Mouse (Mus musculus) gonadal fat pad, adult 2 months (tissue): ENCODE data around the gene Vps18. TPM values are rescaled to one million over a fixed set of nuclear protein-coding genes. Genes with fewer than 3 reads are reported as not detected.

Source experiments
- DNase-seq: peaks from one replicate; pipeline ENCODE4 v3.0.0-alpha.2; 2012; ENCODE audit warnings: low read depth
- polyA plus RNA-seq: library from polyadenylated mRNA; depleted of rRNA; stranded (reverse); fragments of >200 nt; gene quantifications from 2 replicates; pipeline ENCODE4 v1.2.3, GENCODE M21; 2012

Vps18 gene
- polyA plus RNA-seq, 1 experiment, result 23.3 TPM

DNA sequence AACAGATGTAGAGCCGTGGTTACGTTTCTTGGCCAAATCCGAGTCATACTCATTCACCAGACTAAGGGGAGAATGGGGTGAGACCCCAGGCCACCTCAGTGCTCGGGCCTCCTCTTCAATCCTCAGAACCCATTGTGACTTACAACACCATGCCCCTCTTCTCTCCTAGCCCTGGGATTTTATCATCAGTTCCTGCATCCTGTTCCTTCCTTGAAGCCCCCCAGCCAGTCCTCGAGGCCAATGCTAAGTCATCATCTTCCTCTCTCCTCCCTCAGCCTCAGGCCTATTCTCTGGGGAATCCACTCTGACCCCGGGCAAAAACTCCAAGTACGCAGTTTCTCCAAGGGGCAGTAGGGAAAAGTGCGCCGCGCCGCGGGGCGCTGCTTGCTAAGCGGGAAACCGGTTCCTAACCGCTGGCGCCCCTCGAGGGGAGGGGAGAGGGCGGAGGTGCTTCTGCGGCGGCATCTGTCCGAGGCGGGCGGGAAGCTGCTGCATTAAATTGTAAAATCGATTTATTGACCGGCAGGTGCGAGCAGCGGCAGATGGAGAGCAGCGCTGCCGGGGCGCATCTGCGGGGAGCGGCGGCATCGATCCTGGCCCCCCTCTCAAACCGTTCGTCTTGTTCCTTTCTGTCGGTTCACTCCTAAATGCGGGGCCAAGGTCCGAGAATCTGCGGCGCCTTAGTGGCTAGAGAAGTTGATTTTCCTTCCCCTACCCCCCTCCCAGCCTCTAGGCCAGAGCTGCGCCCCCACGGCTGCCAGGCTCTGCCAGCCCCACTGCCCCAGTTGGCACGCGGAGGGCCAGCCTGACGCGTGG lies 33.4 kb downstream of the Vps18 start:
- DNase-seq, result no peak

DNA sequence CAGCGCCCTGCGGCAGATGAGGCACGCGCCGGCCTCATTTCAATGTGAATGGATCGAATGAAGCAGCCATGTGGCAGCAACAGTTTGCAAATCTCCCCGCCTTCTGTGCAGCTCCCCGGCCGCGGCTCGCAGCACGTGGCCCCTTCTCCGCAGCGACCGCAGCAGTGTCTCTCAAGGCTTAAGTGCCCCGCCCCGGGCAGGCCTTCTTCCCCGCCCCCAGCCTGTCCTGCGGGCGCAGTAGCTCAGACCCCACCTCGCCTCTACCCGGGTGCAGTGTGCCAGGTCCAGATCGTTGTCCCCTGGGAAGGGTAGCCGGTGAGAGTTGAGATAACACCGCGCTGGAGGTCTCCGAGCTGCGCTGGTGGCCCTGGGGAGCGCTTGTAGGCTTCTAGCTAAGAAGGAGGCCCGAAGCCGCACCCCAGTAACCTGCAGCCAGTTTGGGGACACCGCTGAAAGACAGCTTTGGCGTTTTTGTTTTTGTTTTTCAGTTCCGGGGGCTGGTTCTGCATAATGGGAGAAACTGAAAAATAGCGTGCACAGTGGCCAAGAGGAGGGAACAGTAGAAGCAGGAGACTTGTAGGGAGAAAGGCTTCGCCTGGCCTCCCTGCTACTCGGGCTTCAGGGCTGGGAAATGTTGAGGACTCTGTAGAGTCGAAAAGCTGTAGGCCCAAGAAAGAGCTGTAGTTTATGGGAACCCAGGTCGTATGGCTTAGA lies 34.2 kb downstream of the Vps18 start:
- DNase-seq, result no peak

- no peak for DNase-seq
Observed at GRCm38 (mm10) chr2:119323866-119324575, 35.5 kb downstream of the Vps18 start.

GRCm38 (mm10) chr2:119324576-119325318 lies 36.2 kb downstream of the Vps18 start:
- DNase-seq, result no peak

DNA sequence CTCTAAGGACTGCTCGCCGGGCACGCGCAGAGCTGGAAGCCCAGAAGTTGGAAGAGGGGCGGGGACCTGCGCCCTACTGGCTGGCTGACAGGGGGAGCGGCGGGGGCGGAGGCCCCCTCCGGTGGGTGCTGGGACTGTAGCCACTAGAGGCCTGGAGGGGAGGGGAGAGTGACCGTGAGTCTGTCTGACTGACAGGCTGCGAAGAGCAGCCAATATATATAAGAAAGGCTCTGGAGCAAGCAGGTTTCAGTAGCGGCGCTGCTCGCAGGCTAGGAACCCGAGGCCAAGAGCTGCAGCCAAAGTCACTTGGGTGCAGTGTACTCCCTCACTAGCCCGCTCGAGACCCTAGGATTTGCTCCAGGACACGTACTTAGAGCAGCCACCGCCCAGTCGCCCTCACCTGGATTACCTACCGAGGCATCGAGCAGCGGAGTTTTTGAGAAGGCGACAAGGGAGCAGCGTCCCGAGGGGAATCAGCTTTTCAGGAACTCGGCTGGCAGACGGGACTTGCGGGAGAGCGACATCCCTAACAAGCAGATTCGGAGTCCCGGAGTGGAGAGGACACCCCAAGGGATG lies 37.1 kb downstream of the Vps18 start, which contains the start of gene Dll4:
Gene Dll4, plus strand, starts transcription at position 217 of the 576 bp plus-strand sequence.
- no peak for DNase-seq

DNA sequence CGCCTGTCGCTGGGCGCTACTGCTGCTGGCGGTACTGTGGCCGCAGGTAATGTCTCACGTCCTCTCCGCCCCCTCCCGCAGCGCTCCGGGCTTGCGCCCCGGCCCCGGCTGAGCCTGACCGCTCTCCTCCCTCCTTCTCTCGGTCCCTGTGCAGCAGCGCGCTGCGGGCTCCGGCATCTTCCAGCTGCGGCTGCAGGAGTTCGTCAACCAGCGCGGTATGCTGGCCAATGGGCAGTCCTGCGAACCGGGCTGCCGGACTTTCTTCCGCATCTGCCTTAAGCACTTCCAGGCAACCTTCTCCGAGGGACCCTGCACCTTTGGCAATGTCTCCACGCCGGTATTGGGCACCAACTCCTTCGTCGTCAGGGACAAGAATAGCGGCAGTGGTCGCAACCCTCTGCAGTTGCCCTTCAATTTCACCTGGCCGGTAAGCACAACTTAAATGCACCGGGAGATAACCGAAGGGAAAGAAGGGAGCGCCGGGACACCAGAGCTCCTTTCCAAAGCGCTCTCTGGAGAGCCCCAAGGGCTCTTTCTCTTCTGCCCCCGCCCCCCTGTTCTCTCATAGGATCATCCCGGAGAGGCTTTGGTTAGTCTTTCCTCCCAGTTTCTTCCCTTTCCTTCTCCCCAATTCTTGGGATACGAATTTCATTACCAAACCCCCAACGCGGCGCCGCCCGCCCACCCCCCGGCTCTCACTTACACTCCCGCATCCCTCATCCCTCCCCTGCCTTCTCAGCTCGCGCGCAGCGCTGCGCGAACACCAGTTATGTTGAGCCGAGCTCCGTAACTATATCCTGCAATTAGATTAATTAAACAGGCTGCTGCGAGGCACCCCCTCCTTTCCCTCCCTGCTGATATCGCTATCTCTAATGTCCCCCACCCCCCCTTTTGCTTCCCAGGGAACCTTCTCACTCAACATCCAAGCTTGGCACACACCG lies 37.9 kb downstream of the Vps18 start:
- no peak for DNase-seq

GRCm38 (mm10) chr2:119327102-119327480 lies 38.6 kb downstream of the Vps18 start:
- no peak for DNase-seq

DNA sequence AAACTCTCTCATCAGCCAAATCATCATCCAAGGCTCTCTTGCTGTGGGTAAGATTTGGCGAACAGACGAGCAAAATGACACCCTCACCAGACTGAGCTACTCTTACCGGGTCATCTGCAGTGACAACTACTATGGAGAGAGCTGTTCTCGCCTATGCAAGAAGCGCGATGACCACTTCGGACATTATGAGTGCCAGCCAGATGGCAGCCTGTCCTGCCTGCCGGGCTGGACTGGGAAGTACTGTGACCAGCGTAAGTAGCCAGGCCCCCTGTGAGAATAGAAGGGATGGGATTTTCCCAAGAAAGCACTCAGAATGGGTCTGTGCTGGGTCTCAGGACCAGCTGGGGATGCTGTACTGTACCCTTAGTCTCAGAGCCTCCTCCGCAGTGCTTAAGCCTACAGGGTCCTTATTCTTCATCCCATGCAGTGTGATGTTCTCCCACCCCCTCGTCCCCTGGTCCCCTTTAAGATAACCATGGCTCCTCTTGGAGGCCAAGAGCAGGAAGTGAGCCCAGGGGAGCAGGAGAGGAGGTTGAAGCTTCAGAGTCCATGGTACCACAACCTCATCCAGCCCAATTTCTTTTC lies 39.5 kb downstream of the Vps18 start:
- no peak for DNase-seq

DNA sequence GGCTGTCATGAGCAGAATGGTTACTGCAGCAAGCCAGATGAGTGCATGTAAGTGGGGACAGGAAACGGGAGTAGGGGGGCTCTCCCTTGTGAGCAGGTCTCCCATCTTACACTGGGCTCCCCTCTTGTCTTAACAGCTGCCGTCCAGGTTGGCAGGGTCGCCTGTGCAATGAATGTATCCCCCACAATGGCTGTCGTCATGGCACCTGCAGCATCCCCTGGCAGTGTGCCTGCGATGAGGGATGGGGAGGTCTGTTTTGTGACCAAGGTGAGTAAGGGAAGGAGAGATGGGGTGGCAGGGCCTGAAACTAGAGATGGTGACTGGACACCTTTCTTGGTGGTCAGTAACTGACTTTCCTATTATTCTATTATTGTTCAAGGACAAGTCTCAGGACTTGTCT lies 40.0 kb downstream of the Vps18 start:
- no peak for DNase-seq

GRCm38 (mm10) chr2:119329123-119329817 lies 40.7 kb downstream of the Vps18 start:
- DNase-seq, result no peak

DNA sequence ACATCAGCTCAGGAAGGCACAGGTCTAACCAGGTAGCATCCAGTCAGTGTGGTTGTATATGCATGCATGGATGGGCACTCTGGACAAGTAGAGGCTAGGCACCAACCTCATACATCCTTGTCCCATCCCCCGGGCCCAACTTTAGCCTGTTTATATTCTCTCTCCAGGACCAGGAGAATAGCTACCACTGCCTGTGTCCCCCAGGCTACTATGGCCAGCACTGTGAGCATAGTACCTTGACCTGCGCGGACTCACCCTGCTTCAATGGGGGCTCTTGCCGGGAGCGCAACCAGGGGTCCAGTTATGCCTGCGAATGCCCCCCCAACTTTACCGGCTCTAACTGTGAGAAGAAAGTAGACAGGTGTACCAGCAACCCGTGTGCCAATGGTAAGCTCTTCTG lies 42.3 kb downstream of the Vps18 start:
- DNase-seq, result no peak

- no peak for DNase-seq
Observed at GRCm38 (mm10) chr2:119332177-119332661, 43.7 kb downstream of the Vps18 start.

DNA sequence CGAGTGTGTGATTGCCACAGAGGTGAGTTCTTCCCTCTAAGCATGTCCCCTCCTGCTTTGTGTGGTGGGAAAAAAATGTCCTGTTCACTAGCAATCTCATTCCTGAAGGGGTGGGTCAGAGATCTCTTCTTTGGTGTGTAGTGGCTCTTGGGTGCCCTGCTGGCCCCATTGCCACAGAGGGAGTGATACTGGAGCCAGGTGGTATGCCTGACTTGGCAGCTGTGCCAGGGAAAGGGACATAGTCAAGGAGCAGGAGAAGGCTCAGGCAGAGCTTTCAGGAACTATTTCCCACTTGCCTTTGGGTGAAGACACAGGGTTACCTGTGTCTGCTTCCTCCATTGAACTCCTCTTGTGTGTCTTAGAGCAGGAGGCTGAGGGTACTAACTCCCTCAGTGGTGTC lies 45.6 kb downstream of the Vps18 start:
- no peak for DNase-seq

- DNase-seq, result no peak
Observed at GRCm38 (mm10) chr2:119334964-119335525, 46.5 kb downstream of the Vps18 start.

GRCm38 (mm10) chr2:119335535-119335934 lies 47.0 kb downstream of the Vps18 start:
- no peak for DNase-seq

- no peak for DNase-seq
Observed at GRCm38 (mm10) chr2:119336002-119336401, 47.5 kb downstream of the Vps18 start.

DNA sequence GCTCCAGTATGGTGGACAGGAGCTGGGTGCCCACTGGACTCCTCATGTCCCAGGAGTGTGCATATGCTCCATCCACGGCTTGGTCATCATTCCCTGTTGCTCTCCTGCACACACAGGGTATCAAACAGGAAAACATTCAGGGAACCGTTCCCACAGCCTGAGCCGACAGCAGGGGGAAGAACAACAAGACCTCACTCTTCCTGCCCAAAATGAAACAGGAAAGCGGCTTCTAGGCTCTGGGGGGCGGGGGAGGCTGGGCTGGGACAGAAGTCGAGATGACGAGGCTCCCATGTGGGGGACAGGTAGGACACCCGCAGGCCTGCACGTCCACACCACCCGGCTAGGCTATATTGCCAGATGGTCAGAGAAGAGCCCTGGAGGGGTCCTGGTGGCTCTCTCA lies 47.9 kb downstream of the Vps18 start:
- no peak for DNase-seq

- no peak for DNase-seq
Observed at GRCm38 (mm10) chr2:119337425-119338265, 49.1 kb downstream of the Vps18 start.
